Mouse (Mus musculus) liver, embryonic 14.5 days (tissue): ENCODE measurements around the gene Ccser1.

ENCODE experiments used
- CTCF ChIP-seq: IDR thresholded peaks from 2 replicates; pipeline ENCODE4 v1.5.1; 2016; ENCODE audit warnings: antibody characterized with exemption, low read depth, control low read depth
- EP300 ChIP-seq: IDR thresholded peaks from 2 replicates; pipeline ENCODE4 v1.6.1; 2016; ENCODE audit warnings: antibody characterized with exemption, low read depth

- TF ChIP-seq CTCF (no peak), EP300 (no peak)
Observed at GRCm38 (mm10) chr6:61136436-61136835, 43.7 kb upstream of the Ccser1 start.
